Mouse (Mus musculus) liver, adult (tissue): ENCODE results near the gene Obscn.

ENCODE experiments used
- GATA4 ChIP-seq: IDR thresholded peaks from 2 replicates; pipeline ENCODE4 v1.6.1; 2014; ENCODE audit warnings: mild to moderate bottlenecking, low read length; ENCODE audit not compliant: insufficient replicate concordance

The Obscn gene

DNA sequence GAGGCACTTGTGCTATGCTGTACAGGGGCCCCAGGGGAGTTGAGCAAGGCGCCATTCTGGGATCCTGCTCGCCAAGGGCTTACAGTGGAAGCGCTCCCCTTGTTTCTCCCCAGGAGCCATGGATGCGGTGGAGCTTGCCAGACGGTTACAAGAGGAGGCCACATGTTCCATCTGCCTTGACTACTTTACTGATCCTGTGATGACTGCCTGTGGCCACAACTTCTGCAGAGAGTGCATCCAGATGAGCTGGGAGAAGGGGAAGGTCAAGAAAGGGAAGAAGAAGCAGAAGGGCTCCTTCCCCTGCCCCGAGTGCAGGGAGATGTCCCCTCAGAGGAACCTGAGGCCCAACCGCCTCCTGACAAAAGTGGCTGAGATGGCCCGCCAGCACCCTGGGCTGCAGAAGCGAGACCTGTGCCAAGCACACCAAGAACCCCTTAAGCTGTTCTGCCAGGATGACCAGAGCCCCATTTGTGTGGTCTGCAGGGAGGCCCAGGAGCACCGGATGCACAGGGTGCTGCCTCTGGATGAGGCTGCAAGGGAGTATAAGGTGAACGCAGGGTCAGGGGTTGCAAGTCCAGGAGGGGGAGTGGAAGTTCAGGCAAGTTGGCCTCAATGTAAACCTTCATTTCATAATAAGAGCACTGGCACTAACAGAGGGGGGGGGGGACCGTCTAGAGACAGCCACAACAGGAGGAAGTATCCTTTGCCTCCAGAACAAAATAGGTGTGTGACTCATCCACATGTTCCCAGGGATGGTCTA lies 171.0 kb downstream of the Obscn start:
- TF ChIP-seq GATA4 = no peak

DNA sequence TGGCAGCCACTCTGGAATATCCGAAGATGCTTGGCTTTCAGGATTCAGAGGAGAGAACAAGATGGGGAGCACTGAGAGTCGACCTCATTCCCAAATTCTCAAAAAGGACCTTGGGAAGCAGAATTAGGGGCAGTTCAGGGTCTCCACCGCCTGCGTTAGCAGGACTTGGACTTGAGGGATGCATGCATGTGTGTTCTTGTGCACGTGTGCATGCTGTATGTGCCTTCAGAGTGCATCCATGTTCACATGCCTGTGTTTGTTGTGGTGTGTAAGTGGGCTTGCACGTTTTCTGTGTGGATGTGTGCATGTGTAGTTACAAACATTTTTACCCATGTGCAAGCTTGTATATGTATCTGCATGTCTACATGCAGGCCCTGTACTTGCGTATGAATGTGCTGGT lies 172.0 kb downstream of the Obscn start:
- no peak for TF ChIP-seq GATA4

- no peak for TF ChIP-seq GATA4
Measured at GRCm38 (mm10) chr11:58963543-58963942, 172.7 kb downstream of the Obscn start.

DNA sequence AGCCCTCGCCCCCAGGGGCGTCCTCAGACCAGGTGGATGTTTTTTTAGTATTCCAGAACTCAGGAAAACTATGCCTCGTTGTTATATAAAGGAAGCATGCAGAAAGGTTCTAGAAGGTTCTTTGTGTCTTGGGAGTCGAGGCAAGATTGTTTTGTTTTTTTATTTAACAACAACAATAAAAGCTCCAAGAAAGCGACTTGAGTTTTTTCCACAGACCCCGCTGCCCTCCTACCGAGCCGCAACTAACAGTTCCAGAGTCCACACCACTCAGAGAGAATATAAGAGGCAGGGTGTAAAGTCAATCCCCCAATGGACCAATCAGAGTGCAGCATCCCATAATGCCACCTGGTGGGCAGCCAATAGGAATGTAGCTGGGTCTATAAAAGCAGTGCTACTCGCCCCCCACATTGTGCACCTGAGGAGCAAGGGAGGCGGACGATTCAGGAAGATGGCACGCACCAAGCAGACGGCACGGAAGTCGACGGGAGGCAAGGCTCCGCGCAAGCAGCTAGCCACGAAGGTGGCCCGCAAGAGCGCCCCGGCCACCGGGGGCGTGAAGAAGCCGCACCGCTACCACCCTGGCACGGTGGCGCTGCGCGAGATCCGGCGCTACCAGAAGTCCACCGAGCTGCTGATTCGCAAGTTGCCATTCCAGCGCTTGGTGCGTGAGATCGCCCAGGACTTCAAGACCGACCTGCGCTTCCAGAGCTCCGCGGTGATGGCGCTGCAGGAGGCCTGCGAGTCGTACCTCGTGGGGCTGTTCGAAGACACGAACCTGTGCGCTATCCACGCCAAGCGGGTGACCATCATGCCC lies 174.6 kb downstream of the Obscn start:
- no peak for TF ChIP-seq GATA4

- TF ChIP-seq GATA4 = no peak
Measured at GRCm38 (mm10) chr11:58959921-58960465, 176.2 kb downstream of the Obscn start.

DNA sequence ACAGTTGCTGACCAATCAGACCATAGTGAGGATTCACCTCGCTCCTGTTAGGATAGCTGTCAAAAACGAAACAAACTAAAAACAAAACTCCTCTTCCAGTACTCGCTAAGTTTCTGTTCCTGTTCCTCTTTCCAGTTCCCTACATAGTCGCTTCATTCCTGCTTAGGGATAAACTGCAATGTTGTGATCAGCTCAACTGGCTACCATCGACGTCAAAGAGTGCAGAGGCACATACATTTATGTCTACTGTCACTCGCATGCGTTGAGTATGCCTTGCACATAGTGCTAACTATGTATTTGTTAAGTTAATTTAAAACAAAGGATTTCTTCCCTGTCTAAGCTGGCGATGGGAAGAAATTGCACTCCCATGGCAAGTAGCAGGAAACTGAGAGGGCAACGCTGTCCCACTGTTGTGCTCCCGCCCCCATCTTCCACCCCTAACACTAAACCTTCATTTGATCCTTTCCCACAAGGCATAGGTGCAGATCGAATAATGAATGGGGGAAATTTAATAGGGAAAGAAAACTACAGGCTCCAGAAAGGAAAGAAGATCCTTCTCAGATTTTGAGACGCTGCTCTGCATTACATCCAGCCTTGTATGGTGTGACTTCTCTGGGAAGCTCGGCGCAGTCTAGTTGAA lies 176.9 kb downstream of the Obscn start:
- TF ChIP-seq GATA4 = no peak

DNA sequence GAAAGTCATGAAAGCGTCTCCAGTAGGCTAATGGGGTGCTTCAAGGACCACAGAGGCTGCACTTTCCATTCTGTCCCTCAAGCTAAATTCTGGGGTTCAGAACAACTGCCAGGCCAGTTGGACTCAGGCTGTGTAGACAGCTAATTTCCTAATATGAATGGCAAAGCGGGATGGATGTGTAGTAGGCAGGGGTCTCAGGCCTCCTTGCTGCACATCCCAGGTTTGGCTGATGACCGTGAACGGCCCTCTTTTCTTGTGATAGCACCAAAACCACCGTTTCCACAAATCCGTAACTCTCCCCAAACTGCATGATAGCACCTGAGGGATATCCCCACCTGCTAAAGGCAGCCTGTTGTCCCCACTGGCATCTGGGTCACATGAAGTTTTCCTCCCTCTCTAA lies 177.7 kb downstream of the Obscn start:
- no peak for TF ChIP-seq GATA4

DNA sequence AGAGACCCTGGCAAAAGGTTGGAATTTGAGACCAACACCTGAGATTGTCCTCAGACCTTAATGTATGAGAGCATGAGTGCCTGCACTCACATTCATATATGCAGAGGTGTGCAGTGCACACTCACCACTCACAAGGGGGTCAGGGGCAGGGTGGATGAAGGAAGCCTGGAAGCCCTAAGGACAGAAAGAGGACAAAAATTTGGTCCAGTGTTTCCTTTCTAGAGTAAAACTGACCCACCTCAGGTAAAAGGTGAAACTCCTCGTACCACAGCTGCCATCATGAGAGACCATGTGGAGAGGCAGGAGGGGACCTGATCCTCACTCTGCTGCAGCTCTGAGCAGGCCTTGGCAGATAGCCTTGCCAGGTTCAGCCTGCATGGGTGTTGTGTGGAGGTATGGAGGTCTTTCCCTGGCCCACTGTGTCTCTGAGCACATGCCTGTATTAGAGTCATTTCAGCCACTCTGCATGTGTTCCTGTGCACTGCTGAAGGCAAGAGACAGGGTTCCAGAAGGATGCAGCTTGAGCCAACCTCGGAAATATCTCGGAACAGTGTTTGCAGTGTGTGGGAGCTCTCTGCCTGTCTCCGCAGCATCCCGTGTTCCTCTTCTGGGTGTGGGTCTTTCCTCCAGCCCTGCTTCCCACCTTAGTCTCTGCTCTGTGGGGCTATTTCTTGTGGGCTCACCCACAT lies 178.8 kb downstream of the Obscn start:
- TF ChIP-seq GATA4 = no peak

- no peak for TF ChIP-seq GATA4
Measured at GRCm38 (mm10) chr11:58955868-58956257, 180.3 kb downstream of the Obscn start.

- TF ChIP-seq GATA4 = no peak
Measured at GRCm38 (mm10) chr11:58955143-58955867, 180.9 kb downstream of the Obscn start.

DNA sequence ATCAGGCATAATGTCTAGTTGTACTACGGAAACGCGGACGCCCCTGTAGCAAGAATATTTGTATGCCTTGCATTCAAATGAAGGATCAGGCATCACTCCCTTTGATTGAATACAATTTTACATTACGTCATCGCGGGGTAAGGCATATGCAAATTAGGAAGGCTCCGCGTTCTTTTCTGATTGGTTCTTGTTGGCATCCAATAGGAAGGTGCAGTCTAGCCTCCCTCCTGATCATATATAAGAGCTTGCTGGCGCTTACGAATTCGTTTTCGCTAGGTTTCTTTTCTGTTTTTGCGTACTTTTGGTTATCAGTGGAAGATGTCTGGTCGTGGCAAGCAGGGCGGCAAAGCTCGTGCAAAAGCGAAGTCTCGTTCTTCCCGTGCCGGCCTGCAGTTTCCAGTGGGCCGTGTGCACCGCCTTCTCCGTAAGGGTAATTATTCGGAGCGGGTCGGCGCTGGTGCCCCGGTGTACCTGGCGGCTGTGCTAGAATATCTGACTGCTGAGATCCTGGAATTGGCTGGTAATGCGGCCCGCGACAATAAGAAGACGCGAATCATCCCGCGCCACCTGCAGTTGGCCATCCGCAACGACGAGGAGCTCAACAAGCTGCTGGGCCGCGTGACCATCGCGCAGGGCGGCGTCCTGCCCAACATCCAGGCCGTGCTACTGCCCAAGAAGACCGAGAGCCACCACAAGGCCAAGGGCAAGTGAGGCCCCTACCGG lies 181.6 kb downstream of the Obscn start, which contains the start of the genes Hist3h2a and Trim17:
Gene Hist3h2a, plus strand, starts transcription at position 266 of the 723 bp plus-strand sequence.
Gene Trim17, plus strand, starts transcription at position 266 of the 723 bp plus-strand sequence.
- no peak for TF ChIP-seq GATA4

DNA sequence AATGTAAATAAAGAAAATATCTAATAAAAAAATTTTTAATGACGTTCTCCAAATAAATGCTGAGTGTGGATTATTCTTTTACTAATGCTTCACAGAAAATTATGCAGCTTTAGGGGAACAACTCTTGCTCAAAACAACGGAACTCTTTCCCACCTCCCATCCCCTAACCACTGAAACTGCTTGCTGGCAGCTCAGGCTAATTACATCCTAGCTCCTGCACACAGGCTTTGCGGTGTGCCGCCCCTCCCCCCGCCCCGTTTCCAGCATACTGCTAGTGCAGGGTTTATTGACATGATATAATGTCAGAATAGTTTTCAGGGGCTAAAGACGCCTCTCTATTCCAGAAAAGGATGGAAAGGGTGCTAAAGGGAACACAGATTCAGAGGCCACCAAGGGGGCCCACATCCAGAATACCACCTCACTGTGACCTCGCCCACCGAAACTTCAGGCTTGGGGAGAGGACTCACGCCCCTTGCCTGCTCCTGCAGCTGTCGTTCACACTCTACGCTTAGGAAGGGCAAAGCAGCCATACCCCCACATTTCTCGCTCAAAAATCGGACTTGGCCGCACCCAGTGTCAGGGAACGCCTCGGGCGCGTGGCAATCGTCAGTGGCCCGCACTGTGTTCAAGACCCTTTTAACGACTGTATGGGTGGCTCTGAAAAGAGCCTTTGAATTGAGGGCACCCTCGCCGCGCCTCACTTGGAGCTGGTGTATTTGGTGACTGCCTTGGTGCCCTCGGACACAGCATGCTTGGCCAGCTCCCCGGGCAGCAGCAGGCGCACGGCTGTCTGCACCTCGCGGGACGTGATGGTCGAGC lies 182.6 kb downstream of the Obscn start:
- TF ChIP-seq GATA4 = no peak

DNA sequence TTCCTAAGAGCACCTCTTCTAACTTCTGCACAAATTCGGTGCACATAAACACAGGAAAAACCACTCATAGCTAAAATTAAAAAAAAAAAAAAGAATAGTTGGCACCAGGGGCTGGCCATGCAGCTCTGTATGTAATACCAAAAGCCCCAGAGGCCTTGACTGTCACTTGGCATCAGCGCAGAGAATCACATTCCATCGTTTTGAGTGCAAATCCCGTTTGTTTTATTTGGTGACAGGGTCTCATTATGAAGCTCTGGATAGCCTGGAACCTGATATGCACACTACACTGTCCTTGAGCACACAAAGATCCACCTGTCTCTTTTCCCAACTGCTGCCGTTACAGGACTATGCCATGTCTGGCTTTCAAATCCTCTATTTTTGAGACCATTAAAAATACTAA lies 185.0 kb downstream of the Obscn start:
- no peak for TF ChIP-seq GATA4
